Mouse (Mus musculus): ENCODE results near the gene Tcf25. TPM values are rescaled to one million over a fixed set of nuclear protein-coding genes. Genes with fewer than 3 reads are reported as not detected.

Tcf25 gene
- polyA plus RNA-seq, 1 experiment from 2014 or later = 137 TPM

Other genes with a start within 250 kb of the Tcf25 start
- gene Sult5a1, start 215.4 kb upstream of the Tcf25 start, polyA plus RNA-seq (2015; fragmentation: Nextera tagmentation; extraction: Ambion mirVana) = 4.6 and 7.5 TPM in 2 replicates
- 5.9 and 7.1 TPM in 2 replicates for gene Dpep1, start 187.5 kb upstream of the Tcf25 start, polyA plus RNA-seq (2015; fragmentation: Nextera tagmentation; extraction: Ambion mirVana)
- gene Chmp1a, start 161.0 kb upstream of the Tcf25 start, polyA plus RNA-seq (2015; fragmentation: Nextera tagmentation; extraction: Ambion mirVana) = 89.2 and 106 TPM in 2 replicates
- gene Spata33, start 160.9 kb upstream of the Tcf25 start, polyA plus RNA-seq (2015; fragmentation: Nextera tagmentation; extraction: Ambion mirVana) = 3.6 and 4.4 TPM in 2 replicates
- gene Cdk10, start 148.9 kb upstream of the Tcf25 start, polyA plus RNA-seq (2015; fragmentation: Nextera tagmentation; extraction: Ambion mirVana) = 17.7 and 20.8 TPM in 2 replicates
- gene Spata2l, start 137.5 kb upstream of the Tcf25 start, polyA plus RNA-seq (2015; fragmentation: Nextera tagmentation; extraction: Ambion mirVana) = 3.4 and 4.5 TPM in 2 replicates
- gene Zfp276, start 119.6 kb upstream of the Tcf25 start, polyA plus RNA-seq (2015; fragmentation: Nextera tagmentation; extraction: Ambion mirVana) = 13.2 and 18.4 TPM in 2 replicates
- gene Vps9d1, start 119.4 kb upstream of the Tcf25 start, polyA plus RNA-seq (2015; fragmentation: Nextera tagmentation; extraction: Ambion mirVana) = 19.2 and 22.7 TPM in 2 replicates
- gene Fanca, start 55.2 kb upstream of the Tcf25 start, polyA plus RNA-seq (2015; fragmentation: Nextera tagmentation; extraction: Ambion mirVana) = 14.5 and 17.0 TPM in 2 replicates
- gene Spire2, start 41.0 kb upstream of the Tcf25 start, polyA plus RNA-seq (2015; fragmentation: Nextera tagmentation; extraction: Ambion mirVana) = 0.33 and 1.4 TPM in 2 replicates
- gene Mc1r, start 33.4 kb downstream of the Tcf25 start, polyA plus RNA-seq (2015; fragmentation: Nextera tagmentation; extraction: Ambion mirVana) = 0.08 TPM in 1 of 2 replicates, not detected in the other
- 2.1 and 21.6 TPM in 2 replicates for gene Tubb3, start 37.7 kb downstream of the Tcf25 start, polyA plus RNA-seq (2015; fragmentation: Nextera tagmentation; extraction: Ambion mirVana)
- gene Def8, start 49.8 kb downstream of the Tcf25 start, polyA plus RNA-seq (2015; fragmentation: Nextera tagmentation; extraction: Ambion mirVana) = 25.7 and 33.3 TPM in 2 replicates
- gene Afg3l1, start 104.2 kb downstream of the Tcf25 start, polyA plus RNA-seq (2015; fragmentation: Nextera tagmentation; extraction: Ambion mirVana) = 40.2 and 41.6 TPM in 2 replicates
- gene Dbndd1, start 141.7 kb downstream of the Tcf25 start, polyA plus RNA-seq (2015; fragmentation: Nextera tagmentation; extraction: Ambion mirVana) = 0.73 and 1.4 TPM in 2 replicates
- 12.9 and 14.7 TPM in 2 replicates for gene Gas8, start 145.1 kb downstream of the Tcf25 start, polyA plus RNA-seq (2015; fragmentation: Nextera tagmentation; extraction: Ambion mirVana)

Data from heart, embryonic 15.5 days (tissue).